Mouse (Mus musculus) spleen, adult 2 months (tissue): ENCODE measurements around the gene Map4k4.

Experiments
- CTCF ChIP-seq: fragments of 200-500 bp; IDR thresholded peaks from 2 replicates; pipeline ENCODE4 v1.5.1; 2011; ENCODE audit warnings: mild to moderate bottlenecking, inconsistent platforms; ENCODE audit not compliant: insufficient read depth, insufficient read length, insufficient replicate concordance; ENCODE audit errors: extremely low read depth
- POLR2A ChIP-seq: fragments of 200-500 bp; IDR thresholded peaks from 2 replicates; pipeline ENCODE4 v1.6.1; 2011; ENCODE audit warnings: low read depth, low read length, inconsistent platforms

GRCm38 (mm10) chr1:39901063-39901811, 524 bp downstream of the Map4k4 start:
- TF ChIP-seq POLR2A (no peak), CTCF (no peak)
